Mouse (Mus musculus) thymus, postnatal 0 days (tissue): ENCODE data around the gene Agfg1. TPM values are rescaled to one million over a fixed set of nuclear protein-coding genes. Genes with fewer than 3 reads are reported as not detected.
"Not testable (repeated sequence)": the region's sequence is repeated elsewhere in the genome, so short reads cannot be mapped to it uniquely, and the experiment has no call there.

ENCODE experiments used
- DNase-seq: peaks from one replicate; pipeline ENCODE4 v3.0.0-alpha.2; 2015; ENCODE audit warnings: low spot score
- microRNA-seq: library from miRNA; unstranded; fragments of <30 nt; microRNA quantifications from one replicate; pipeline ENCODE4, GENCODE M21; 2016; ENCODE audit warnings: borderline number of aligned reads
- polyA plus RNA-seq: library from polyadenylated mRNA; unstranded; fragments of >200 nt; fragmentation: Nextera tagmentation; extraction: Ambion mirVana; gene quantifications from 2 replicates; pipeline ENCODE4 v1.2.1, GENCODE M21; 2015

Gene Agfg1
- polyA plus RNA-seq, 1 experiment from 2014 or later = 45.2 TPM

GRCm38 (mm10) chr1:82901201-82901600 lies 61.9 kb downstream of the Agfg1 start:
- no peak for DNase-seq

GRCm38 (mm10) chr1:82905886-82906285 lies 66.6 kb downstream of the Agfg1 start:
- no peak for DNase-seq

- DNase-seq = no peak
These were observed 73.7 kb downstream of the Agfg1 start, which contains the start of gene A030005L19Rik for GRCm38 (mm10) chr1:82913025-82913424. A030005L19Rik (plus strand) TSS chr1:82913325.

- DNase-seq = not testable (repeated sequence)
These were observed 74.2 kb downstream of the Agfg1 start for GRCm38 (mm10) chr1:82913434-82913833.

GRCm38 (mm10) chr1:82924650-82925049 lies 85.4 kb downstream of the Agfg1 start, which contains the start of gene A030014E15Rik:
A030014E15Rik (plus strand) TSS chr1:82924917.
- no peak for DNase-seq

GRCm38 (mm10) chr1:82930558-82930957 lies 91.3 kb downstream of the Agfg1 start:
- not testable (repeated sequence) for DNase-seq

- not testable (repeated sequence) for DNase-seq
These were observed 92.0 kb downstream of the Agfg1 start, which contains the start of gene Gm6217 for GRCm38 (mm10) chr1:82931326-82931725. Gm6217 (minus strand) TSS chr1:82931399.

GRCm38 (mm10) chr1:82938666-82939065 lies 99.4 kb downstream of the Agfg1 start:
- no peak for DNase-seq

GRCm38 (mm10) chr1:82942505-82942904 lies 103.2 kb downstream of the Agfg1 start:
- DNase-seq = not testable (repeated sequence)

GRCm38 (mm10) chr1:82943295-82943694 lies 104.0 kb downstream of the Agfg1 start, which contains the start of gene A030003K21Rik:
A030003K21Rik (minus strand) TSS chr1:82943388.
- not testable (repeated sequence) for DNase-seq

- DNase-seq = not testable (repeated sequence)
These were observed 106.7 kb downstream of the Agfg1 start for GRCm38 (mm10) chr1:82946029-82946428.

GRCm38 (mm10) chr1:82948601-82949000 lies 109.3 kb downstream of the Agfg1 start:
- DNase-seq = no peak

Small RNA genes within 50 kb of the gene (microRNA-seq; reads per million reads assigned to microRNA genes)
- not detected for gene Gm22396

Other genes with a start within 250 kb of the Agfg1 start
- 255 and 259 TPM in 2 replicates for gene Mff, start 114.6 kb upstream of the Agfg1 start, polyA plus RNA-seq
- 0.17 and 0.47 TPM in 2 replicates for gene Tm4sf20, start 71.0 kb upstream of the Agfg1 start, polyA plus RNA-seq
- gene Gm47791, start 68.2 kb upstream of the Agfg1 start, polyA plus RNA-seq = not detected in 2 replicates
- 0.27 and 0.35 TPM in 2 replicates for gene A030005L19Rik, start 73.8 kb downstream of the Agfg1 start, polyA plus RNA-seq
- gene A030014E15Rik, start 85.4 kb downstream of the Agfg1 start, polyA plus RNA-seq = not detected in 2 replicates
- not detected in 2 replicates for gene Gm6217, start 91.9 kb downstream of the Agfg1 start, polyA plus RNA-seq
- gene A030003K21Rik, start 103.9 kb downstream of the Agfg1 start, polyA plus RNA-seq = not detected in 2 replicates
- not detected in 2 replicates for gene Gm7544, start 116.5 kb downstream of the Agfg1 start, polyA plus RNA-seq
- not detected in 2 replicates for gene Gm47955, start 120.8 kb downstream of the Agfg1 start, polyA plus RNA-seq
- gene Gm47959, start 161.1 kb downstream of the Agfg1 start, polyA plus RNA-seq = not detected in 2 replicates
- 0.09 and 0.15 TPM in 2 replicates for gene Slc19a3, start 199.0 kb downstream of the Agfg1 start, polyA plus RNA-seq
- gene Krtap28-10, start 203.0 kb downstream of the Agfg1 start, polyA plus RNA-seq = not detected in 2 replicates
- not detected in 2 replicates for gene Gm47969, start 205.4 kb downstream of the Agfg1 start, polyA plus RNA-seq
- gene A030005K14Rik, start 219.9 kb downstream of the Agfg1 start, polyA plus RNA-seq = not detected in 2 replicates
- not detected in 2 replicates for gene Krtap28-13, start 221.4 kb downstream of the Agfg1 start, polyA plus RNA-seq